Mouse (Mus musculus): ENCODE measurements around the gene Bcl2l12. TPM values are rescaled to one million over a fixed set of nuclear protein-coding genes. Genes with fewer than 3 reads are reported as not detected.
A peak's percentile ranks its signal among the peaks of the same experiment; 100 is the strongest.

The Bcl2l12 gene
- polyA plus RNA-seq, 1 experiment from 2014 or later = 11.7 TPM

DNA sequence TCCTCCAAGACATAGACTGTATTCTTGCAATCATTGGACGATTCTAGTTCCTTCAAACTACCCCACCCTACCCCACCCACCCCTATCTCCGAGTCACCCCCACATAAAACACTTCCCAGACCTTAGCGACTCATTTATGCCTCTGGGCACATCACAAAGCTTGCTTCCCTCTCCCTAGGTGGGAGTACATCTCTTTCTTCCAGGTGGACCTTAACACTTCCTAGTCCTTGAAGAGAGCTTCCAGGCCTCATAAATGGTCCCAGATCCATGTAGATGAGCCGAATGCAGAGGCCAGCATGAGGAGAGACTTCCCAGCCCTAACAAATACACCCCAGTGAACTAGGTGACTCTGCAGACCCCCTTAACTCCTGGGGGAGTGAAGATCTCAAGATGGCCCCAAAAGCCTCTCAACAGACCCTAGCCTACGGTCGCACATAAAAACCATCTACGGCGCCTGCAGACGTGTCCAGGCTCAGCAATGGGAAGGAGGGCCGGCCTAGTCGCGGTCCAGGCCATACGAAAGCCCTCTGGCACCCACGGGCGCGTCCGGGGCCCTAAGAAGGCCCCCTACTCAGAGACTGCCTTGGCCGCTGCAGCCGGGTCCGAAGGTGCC is 16.9 kb upstream of the Bcl2l12 start:
- no peaks in the 10 kb centered on the region for H3K27me3 ChIP-seq (ENCODE audit: insufficient read depth, low read length)
- H3K27ac ChIP-seq (ENCODE audit: low read depth) = peak overlapping the region; percentile 98
- no peak for TF ChIP-seq EP300 (IDR thresholded peaks at IDR 0.05; ENCODE audit: low read depth)
- TF ChIP-seq CTCF (IDR thresholded peaks at IDR 0.05; ENCODE audit: low read depth) = no peak
- H3K4me3 ChIP-seq (ENCODE audit: low read depth, low read length) = peak overlapping the region; percentile 93
- peak overlapping the region; percentile 68 for H3K4me2 ChIP-seq (ENCODE audit: low read depth, low read length)
- H3K4me1 ChIP-seq (ENCODE audit: insufficient read depth) = peaks cover 19% of the 10 kb centered on the region
- no peaks in the 10 kb centered on the region for H3K9me3 ChIP-seq (ENCODE audit: low read length)
- ATAC-seq (no peak), DNase-seq (no peak)
- WGBS (ENCODE audit: insufficient replicate concordance) = under 1% methylated on average over 20 of the region's 20 CpGs
- H3K36me3 ChIP-seq (replicated peaks; ENCODE audit: insufficient read depth, low read length) = peaks cover 30% of the 10 kb centered on the region
- peak overlapping the region; percentile 96 for H3K9ac ChIP-seq (replicated peaks)

DNA sequence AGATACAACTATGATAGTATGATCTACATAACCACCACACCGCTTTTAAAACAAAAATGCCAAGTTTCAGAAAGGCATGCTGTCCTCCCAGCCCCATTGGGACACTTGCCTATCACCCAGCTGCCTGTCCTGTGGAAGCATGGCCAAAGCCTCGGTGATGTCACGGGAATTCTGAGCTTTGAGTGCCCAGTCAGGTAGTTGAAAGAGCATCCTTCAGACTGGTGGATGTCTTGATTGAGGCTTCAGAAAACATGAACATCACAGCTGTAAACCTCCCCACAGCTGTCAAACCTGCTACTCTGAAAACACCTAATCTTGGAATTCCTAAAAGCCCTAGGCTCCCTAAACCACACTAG is 15.6 kb upstream of the Bcl2l12 start:
- DNase-seq (no peak), ATAC-seq (no peak)
- no peaks in the 10 kb centered on the region for H3K9me3 ChIP-seq (ENCODE audit: low read length)
- H3K4me3 ChIP-seq (ENCODE audit: low read depth, low read length) = no peak overlapping the region
- H3K9ac ChIP-seq (replicated peaks) = no peak overlapping the region
- no peaks in the 10 kb centered on the region for H3K27me3 ChIP-seq (ENCODE audit: insufficient read depth, low read length)
- no peak for TF ChIP-seq CTCF (IDR thresholded peaks at IDR 0.05; ENCODE audit: low read depth)
- no peak for TF ChIP-seq EP300 (IDR thresholded peaks at IDR 0.05; ENCODE audit: low read depth)
- H3K27ac ChIP-seq (ENCODE audit: low read depth) = 0 out of 2 replicates have a peak overlapping the region, but pooled peaks have one; percentile 25
- no peak overlapping the region for H3K4me2 ChIP-seq (ENCODE audit: low read depth, low read length)
- peaks cover 39% of the 10 kb centered on the region for H3K36me3 ChIP-seq (replicated peaks; ENCODE audit: insufficient read depth, low read length)
- WGBS (ENCODE audit: insufficient replicate concordance) = 95% methylated on average over 3 of the region's 3 CpGs
- peaks cover 19% of the 10 kb centered on the region for H3K4me1 ChIP-seq (ENCODE audit: insufficient read depth)

- no peak overlapping the region for H3K4me3 ChIP-seq (ENCODE audit: low read depth, low read length)
- H3K27me3 ChIP-seq (ENCODE audit: insufficient read depth, low read length) = no peaks in the 10 kb centered on the region
- H3K27ac ChIP-seq (ENCODE audit: low read depth) = no peak overlapping the region
- H3K4me1 ChIP-seq (ENCODE audit: insufficient read depth) = peaks cover 19% of the 10 kb centered on the region
- no peaks in the 10 kb centered on the region for H3K9me3 ChIP-seq (ENCODE audit: low read length)
- 93% methylated on average over 16 of the region's 16 CpGs for WGBS (ENCODE audit: insufficient replicate concordance)
- DNase-seq (no peak), ATAC-seq (no peak)
- H3K36me3 ChIP-seq (replicated peaks; ENCODE audit: insufficient read depth, low read length) = peaks cover 44% of the 10 kb centered on the region
- H3K4me2 ChIP-seq (ENCODE audit: low read depth, low read length) = no peak overlapping the region
- TF ChIP-seq CTCF (IDR thresholded peaks at IDR 0.05; ENCODE audit: low read depth) (no peak), EP300 (IDR thresholded peaks at IDR 0.05; ENCODE audit: low read depth) (no peak)
- H3K9ac ChIP-seq (replicated peaks) = 0 out of 2 replicates have a peak overlapping the region, but pooled peaks have one; percentile 7
Observed at GRCm38 (mm10) chr7:45013366-45014095, 15.0 kb upstream of the Bcl2l12 start.

- H3K9me3 ChIP-seq (ENCODE audit: low read length) = no peaks in the 10 kb centered on the region
- 75% methylated on average over 4 of the region's 4 CpGs for WGBS (ENCODE audit: insufficient replicate concordance)
- TF ChIP-seq CTCF (IDR thresholded peaks at IDR 0.05; ENCODE audit: low read depth) (no peak), EP300 (IDR thresholded peaks at IDR 0.05; ENCODE audit: low read depth) (no peak)
- no peaks in the 10 kb centered on the region for H3K27me3 ChIP-seq (ENCODE audit: insufficient read depth, low read length)
- H3K4me1 ChIP-seq (ENCODE audit: insufficient read depth) = peaks cover 14% of the 10 kb centered on the region
- no peak overlapping the region for H3K9ac ChIP-seq (replicated peaks)
- H3K27ac ChIP-seq (ENCODE audit: low read depth) = no peak overlapping the region
- H3K4me2 ChIP-seq (ENCODE audit: low read depth, low read length) = no peak overlapping the region
- ATAC-seq = no peak
- H3K36me3 ChIP-seq (replicated peaks; ENCODE audit: insufficient read depth, low read length) = peaks cover 51% of the 10 kb centered on the region
- no peak for DNase-seq
- no peak overlapping the region for H3K4me3 ChIP-seq (ENCODE audit: low read depth, low read length)
Observed at GRCm38 (mm10) chr7:45012824-45013223, 14.3 kb upstream of the Bcl2l12 start.

GRCm38 (mm10) chr7:45012011-45012410 is 13.5 kb upstream of the Bcl2l12 start:
- Histone ChIP-seq H3K4me3 (ENCODE audit: low read depth, low read length) (no peak overlapping the region), H3K27me3 (ENCODE audit: insufficient read depth, low read length) (no peaks in the 10 kb centered on the region), H3K36me3 (replicated peaks; ENCODE audit: insufficient read depth, low read length) (peaks cover 59% of the 10 kb centered on the region), H3K4me2 (ENCODE audit: low read depth, low read length) (no peak overlapping the region), H3K4me1 (ENCODE audit: insufficient read depth) (peaks cover 14% of the 10 kb centered on the region), H3K27ac (ENCODE audit: low read depth) (no peak overlapping the region), H3K9me3 (ENCODE audit: low read length) (no peaks in the 10 kb centered on the region), H3K9ac (replicated peaks) (no peak overlapping the region)
- ATAC-seq (no peak), DNase-seq (no peak)
- TF ChIP-seq EP300 (IDR thresholded peaks at IDR 0.05; ENCODE audit: low read depth) (no peak), CTCF (IDR thresholded peaks at IDR 0.05; ENCODE audit: low read depth) (no peak)
- WGBS (ENCODE audit: insufficient replicate concordance) = 97% methylated on average over 6 of the region's 6 CpGs

DNA sequence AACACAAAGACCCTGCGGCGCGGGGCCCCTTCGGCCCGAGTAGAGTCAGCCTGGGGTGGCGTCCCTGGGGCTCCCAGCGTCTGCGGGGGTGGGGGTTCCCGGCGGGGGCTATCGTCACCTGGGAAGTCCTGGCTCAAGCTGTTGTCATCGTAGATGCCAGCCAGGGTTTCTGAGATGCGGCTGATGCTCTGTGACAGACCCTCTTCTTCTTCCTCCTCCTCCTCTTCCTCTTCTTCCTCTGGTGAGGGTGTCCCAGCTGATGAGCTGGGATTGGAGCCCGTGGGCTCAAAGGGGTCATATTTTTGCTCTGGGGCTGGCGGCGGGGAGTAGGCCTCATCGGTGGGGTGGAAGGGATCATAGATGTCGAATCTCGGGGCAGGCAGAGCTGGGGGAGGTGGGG is 9.9 kb upstream of the Bcl2l12 start:
- Histone ChIP-seq H3K4me3 (ENCODE audit: low read depth, low read length) (no peak overlapping the region), H3K27me3 (ENCODE audit: insufficient read depth, low read length) (no peaks in the 10 kb centered on the region), H3K36me3 (replicated peaks; ENCODE audit: insufficient read depth, low read length) (peaks cover 90% of the 10 kb centered on the region), H3K4me1 (ENCODE audit: insufficient read depth) (no peaks in the 10 kb centered on the region; the same call in 1 of the 2 replicates), H3K9ac (replicated peaks) (no peak overlapping the region), H3K4me2 (ENCODE audit: low read depth, low read length) (no peak overlapping the region), H3K9me3 (ENCODE audit: low read length) (no peaks in the 10 kb centered on the region), H3K27ac (ENCODE audit: low read depth) (no peak overlapping the region)
- no peak for DNase-seq
- no peak for TF ChIP-seq EP300 (IDR thresholded peaks at IDR 0.05; ENCODE audit: low read depth)
- no peak for TF ChIP-seq CTCF (IDR thresholded peaks at IDR 0.05; ENCODE audit: low read depth)
- no peak for ATAC-seq
- 93% methylated on average over 17 of the region's 19 CpGs for WGBS (ENCODE audit: insufficient replicate concordance)
